Mouse (Mus musculus): ENCODE data around the gene Fam107a. TPM values are rescaled to one million over a fixed set of nuclear protein-coding genes. Genes with fewer than 3 reads are reported as not detected.
"Not testable (repeated sequence)": the region's sequence is repeated elsewhere in the genome, so short reads cannot be mapped to it uniquely, and the experiment has no call there.

Fam107a gene
- total RNA-seq, 4 experiments from 2014 or later, result 7.5 to 8.8 (median 8.2) TPM

DNA sequence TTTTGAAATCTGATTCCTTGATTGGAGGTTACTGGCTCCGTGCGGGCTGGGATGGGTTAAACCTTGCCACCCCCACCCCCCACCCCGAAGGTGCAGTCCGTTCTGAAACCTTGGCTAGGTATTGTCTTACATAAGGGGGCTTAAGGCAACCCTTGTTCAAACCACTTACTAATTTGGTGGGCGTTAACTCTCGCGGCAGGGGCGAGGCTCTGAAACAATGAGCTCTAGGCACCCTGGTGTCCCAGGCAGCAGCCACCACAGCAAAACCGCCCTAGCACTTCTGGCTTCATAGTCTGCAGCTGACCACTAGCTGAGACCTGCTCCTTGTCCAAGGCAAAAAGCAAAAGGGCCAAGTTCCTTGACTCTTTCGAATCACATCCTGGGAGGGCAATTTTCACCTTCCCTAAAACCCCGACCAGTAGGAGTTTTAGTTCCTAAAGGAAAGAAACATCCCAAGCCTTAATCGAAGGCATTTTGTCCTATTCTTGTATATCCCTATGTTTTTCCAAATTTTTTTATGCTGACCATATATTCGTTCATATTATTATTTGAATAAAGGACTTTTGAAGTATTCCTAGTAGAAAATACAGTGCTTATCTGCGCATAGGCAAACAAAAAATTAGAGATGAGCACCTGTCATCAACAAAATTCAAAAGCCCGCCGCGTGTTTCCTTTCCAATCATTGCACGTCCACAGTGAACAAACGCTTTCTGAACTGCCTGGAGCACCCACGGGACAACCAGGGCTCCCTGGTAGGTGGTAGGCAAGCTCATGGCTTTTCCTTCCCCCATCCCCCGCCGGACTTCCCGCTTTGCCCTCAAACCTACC lies 1.2 kb downstream of the Fam107a start:
- DNase-seq (ENCODE audit: low spot score), result no peak

DNA sequence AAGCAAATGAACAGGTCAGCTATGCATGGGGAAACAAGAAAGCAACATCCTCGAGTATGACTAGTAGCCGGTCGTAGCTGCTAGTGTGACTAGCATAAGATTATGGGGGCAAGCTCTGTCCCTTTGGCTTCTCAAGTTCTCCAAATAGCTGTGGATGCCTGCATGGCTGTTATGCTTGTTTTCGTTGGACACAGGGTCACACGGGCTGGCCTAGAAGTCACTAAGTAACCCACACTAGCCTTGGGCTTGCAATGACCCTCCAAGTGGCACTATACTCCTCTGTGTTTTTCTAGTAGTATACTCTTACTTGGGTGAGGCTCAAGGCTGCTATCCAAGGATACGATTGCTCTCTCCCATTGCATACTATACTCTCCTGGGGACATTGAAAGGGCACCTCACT lies 2.7 kb downstream of the Fam107a start:
- DNase-seq (ENCODE audit: low spot score), result no peak

GRCm38 (mm10) chr14:8314536-8314935 lies 3.3 kb downstream of the Fam107a start:
- DNase-seq (ENCODE audit: low spot score), result no peak

DNA sequence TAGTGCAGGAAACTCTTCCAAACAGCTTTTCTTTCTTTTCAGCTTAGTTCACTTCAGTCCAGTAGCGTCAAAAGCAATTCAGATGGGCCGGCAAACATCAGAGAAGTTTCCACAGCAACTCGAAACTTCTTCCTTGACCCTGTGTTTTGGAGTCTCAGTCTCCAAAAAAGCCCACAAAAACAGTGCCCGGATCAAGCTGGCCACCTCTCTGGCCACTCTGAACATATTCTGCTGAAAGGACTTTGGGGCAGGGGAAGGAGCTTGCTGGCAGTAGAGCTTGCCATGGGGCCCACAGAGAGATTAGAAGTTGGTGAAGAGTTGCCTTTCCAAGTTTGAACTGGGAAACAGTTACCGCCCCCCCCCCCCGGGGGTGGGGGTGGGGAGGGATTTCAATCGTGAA lies 3.9 kb downstream of the Fam107a start:
- no peak for DNase-seq (ENCODE audit: low spot score)

DNA sequence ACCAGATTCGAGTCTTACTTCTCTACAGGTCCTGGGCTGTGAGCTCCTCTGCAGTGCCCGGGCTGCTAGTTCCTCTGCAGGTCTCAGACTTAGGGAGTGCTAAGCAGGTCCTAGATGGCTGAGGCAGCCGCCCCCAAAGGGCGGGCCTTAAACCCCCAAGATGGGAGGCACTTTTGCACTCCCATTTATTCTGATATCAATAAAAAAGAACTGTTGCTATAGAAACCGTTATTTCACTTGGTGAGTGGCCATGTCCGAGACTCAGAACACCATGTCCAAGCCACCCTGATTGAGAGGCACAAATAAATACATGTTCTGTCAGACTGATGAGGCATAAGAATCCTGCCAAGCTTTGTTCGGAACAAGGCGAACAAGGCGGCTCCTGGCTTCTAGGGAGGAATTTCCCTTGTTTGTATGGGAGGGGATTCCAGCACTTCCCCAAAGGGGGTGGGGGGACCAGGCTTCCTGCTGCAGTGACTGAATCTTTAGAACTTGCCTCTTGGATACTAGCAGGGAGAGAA lies 8.1 kb downstream of the Fam107a start:
- peak; percentile 66 for DNase-seq (ENCODE audit: low spot score)

GRCm38 (mm10) chr14:8308650-8309049 lies 9.2 kb downstream of the Fam107a start:
- no peak for DNase-seq (ENCODE audit: low spot score)

GRCm38 (mm10) chr14:8306884-8307283 lies 10.9 kb downstream of the Fam107a start:
- no peak for DNase-seq (ENCODE audit: low spot score)

DNA sequence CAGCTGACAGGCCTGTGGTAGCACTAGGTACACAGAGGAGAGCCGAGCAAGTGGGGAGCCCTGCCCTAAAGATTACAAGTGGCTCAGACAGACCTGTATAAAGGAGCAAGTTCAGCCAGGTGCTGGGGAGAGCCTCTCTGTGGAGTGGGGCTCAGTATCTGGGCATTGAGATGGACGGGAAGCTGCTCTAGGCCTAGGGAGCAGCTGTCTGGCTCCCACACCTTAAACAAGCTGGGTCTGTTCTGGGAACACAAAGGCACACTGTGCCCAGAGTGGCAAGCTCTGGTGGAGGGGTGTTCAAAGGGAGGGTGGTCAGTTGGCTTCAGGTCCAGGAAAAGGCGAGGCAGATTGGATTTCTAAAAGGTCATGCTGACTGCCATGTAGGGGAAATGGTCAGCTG lies 12.8 kb downstream of the Fam107a start:
- no peak for DNase-seq (ENCODE audit: low spot score)

DNA sequence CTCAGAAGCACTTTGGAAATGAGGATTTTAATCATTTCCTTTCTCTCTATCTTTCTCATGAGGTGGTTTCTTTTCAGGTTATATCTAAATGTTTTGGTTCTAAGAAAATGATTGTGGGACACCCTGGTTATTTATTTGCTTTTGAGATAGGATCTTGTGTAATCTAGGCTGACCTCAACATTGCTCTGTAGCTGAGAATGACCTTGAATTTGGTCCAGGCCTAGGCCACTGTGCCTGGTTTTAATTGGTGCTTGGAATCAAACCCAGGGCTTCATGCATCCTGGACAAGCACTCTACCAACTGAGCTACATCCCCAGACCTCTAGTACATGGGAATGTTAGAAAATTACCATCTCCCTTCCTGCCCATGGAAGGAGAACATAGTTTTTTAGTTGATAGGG lies 13.7 kb downstream of the Fam107a start:
- no peak for DNase-seq (ENCODE audit: low spot score)

- no peak for DNase-seq (ENCODE audit: low spot score)
Measured at GRCm38 (mm10) chr14:8302687-8303086, 15.1 kb downstream of the Fam107a start.

- DNase-seq (ENCODE audit: low spot score), result peak; percentile 48
Measured at GRCm38 (mm10) chr14:8300281-8300680, 17.5 kb downstream of the Fam107a start.

DNA sequence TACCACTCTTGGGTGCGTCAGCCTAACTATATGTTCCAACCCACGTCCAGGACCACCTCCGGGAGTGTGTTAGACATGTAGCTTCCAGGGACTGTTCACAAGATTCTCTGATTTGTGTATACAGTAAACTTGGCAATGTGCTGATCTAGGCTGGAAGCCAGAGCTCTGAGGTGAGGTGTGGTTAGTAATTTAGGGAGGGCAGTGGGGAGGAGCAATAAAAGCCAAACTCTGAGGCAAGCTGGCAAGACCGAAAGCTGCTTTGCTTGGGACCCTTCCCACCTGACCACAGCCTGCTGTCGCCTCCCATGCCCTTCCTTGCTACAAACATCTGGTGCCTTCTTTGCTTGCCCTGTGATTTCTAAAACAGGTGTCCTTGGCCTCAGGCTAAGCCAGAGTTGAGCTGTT lies 19.9 kb downstream of the Fam107a start:
- DNase-seq (ENCODE audit: low spot score), result no peak

DNA sequence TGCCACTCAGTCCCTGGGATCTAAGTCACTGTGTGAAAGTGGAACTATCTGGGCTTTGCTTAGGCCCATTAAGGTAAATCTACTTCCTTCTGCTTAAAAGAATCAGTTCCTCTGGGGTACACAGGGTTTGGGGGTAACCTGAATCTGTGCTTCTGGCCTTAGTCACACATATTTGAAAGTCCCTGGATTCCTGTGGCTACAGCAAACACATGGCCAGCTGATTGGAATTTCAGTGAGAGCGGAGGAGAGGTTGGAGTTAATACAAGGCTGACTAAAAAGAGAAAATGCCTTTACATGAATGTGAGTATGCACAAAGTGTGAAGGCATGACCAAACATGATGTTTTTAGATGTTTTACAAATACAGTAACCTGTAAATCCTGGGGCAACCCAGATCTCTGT lies 23.6 kb downstream of the Fam107a start:
- no peak for DNase-seq (ENCODE audit: low spot score)

GRCm38 (mm10) chr14:8286595-8286994 lies 31.2 kb downstream of the Fam107a start:
- peak; percentile 90 for DNase-seq (ENCODE audit: low spot score)

DNA sequence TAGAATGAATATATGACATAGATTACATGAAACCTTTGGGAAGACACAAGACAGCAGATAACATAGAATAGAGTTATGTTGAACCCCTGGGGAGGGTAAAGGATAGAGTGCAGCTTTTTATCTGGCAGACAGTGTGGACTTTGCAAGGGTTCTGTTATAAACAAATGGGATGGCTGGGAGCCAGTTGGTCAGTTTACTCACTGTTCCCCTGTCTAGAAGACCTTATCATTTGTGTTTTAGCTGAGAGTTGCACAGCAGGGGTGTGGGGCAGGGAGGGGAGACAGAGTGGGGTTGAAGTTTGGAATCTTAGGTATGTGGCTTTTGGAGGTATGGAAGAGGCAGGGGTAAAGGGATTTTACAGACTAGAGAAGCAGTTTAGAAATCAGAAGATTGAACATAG lies 34.0 kb downstream of the Fam107a start:
- DNase-seq (ENCODE audit: low spot score), result no peak

DNA sequence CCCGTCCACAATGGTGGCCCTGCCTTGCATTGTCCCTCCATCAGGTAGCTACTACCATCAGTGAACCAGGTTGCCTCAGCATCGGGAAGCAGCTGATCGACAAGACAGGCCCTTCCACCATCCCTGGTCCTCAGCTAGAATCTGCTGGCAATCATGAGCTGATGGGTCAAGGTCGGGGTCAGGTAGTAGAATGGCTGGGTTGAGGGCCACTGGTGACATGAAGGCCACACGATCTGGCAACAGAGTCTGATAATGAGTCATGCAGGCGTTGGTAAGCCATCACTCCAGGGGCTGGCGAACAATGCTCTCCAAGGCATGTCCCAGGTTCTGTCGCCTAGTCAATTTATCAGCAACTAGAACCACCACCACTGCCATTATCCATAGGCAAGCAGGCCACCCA lies 46.5 kb downstream of the Fam107a start:
- not testable (repeated sequence) for DNase-seq (ENCODE audit: low spot score)

- DNase-seq (ENCODE audit: low spot score), result no peak
Measured at GRCm38 (mm10) chr14:8264378-8264777, 53.4 kb downstream of the Fam107a start.

GRCm38 (mm10) chr14:8262242-8262641 lies 55.6 kb downstream of the Fam107a start:
- no peak for DNase-seq (ENCODE audit: low spot score)

GRCm38 (mm10) chr14:8260214-8260613 lies 57.6 kb downstream of the Fam107a start:
- no peak for DNase-seq (ENCODE audit: low spot score)

DNA sequence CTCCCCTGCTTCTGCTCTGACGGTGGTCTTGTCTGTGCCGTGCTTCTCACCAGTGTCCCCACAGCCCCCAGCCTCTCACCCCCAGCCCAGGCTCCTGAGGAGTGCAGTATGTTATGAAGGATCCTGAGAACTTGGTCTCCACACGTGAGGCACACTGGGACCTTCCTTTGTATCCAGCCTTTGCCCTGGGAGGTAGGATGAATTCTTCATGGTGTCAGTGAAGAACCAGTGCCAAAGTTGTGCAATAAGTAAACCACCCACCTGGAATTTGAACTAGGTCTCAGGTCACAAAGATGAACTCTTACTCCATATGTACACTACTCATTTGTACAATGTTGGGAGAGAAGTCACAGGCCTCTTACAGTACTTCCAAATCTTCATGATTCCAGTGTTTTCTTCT lies 58.7 kb downstream of the Fam107a start, which contains the start of gene Acox2:
Gene Acox2 (minus strand): TSS at position 188 of the 400 bp plus-strand sequence.
- no peak for DNase-seq (ENCODE audit: low spot score)

DNA sequence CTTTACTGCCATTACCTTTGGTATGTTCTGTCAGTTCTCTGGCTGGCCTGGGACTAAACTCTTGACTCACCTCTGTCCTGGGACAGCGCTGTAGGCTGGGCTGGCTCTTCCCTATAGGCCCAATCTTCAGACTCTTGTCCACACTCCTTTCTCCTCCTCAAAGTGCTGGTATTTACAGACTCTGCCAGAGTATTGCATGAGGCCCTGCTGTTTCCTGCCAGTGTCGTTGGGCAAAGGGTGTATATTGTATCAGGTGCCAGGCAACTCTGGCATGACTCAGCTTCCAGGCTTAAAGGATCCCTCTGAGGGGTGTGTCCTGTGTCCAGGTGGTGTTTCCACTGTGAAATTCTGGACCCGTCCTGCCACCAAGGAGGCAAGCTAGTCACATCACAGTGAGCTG lies 59.1 kb downstream of the Fam107a start:
- DNase-seq (ENCODE audit: low spot score), result no peak

GRCm38 (mm10) chr14:8258335-8258627 lies 59.5 kb downstream of the Fam107a start:
- no peak for DNase-seq (ENCODE audit: low spot score)

GRCm38 (mm10) chr14:8257521-8258334 lies 60.1 kb downstream of the Fam107a start:
- DNase-seq (ENCODE audit: low spot score), result no peak
